Mouse (Mus musculus) olfactory bulb, adult 2 months (tissue): ENCODE measurements around the gene Tcf7l1. TPM values are rescaled to one million over a fixed set of nuclear protein-coding genes. Genes with fewer than 3 reads are reported as not detected.

Experiments used
- H3K27ac ChIP-seq: fragments of 200-500 bp; 2 replicates; pipeline ENCODE4 v1.5.1; 2012; ENCODE audit warnings: low read depth, low read length; ENCODE audit not compliant: insufficient read depth
- H3K4me1 ChIP-seq: fragments of 200-500 bp; 2 replicates; pipeline ENCODE4 v1.6.1; 2012; ENCODE audit warnings: low read length; ENCODE audit not compliant: control insufficient read depth, insufficient read depth
- H3K4me3 ChIP-seq: fragments of 200-500 bp; 2 replicates; pipeline ENCODE4 v1.5.1; 2012; ENCODE audit warnings: mild to moderate bottlenecking, low read depth, low read length, moderate library complexity; ENCODE audit not compliant: insufficient read depth
- CTCF ChIP-seq: fragments of 200-500 bp; IDR thresholded peaks from 2 replicates; pipeline ENCODE4 v1.5.1; 2012; ENCODE audit warnings: low read depth, mild to moderate bottlenecking, low read length, moderate library complexity; ENCODE audit not compliant: insufficient read depth
- POLR2A ChIP-seq: fragments of 200-500 bp; IDR thresholded peaks from 2 replicates; pipeline ENCODE4 v1.6.1; 2012; ENCODE audit warnings: mild to moderate bottlenecking, low read depth, low read length, moderate library complexity; ENCODE audit not compliant: insufficient read depth
- WGBS: fragments of 180-500 bp; shearing (Covaris S2); methylation state at CpG from one replicate; pipeline ENCODE4 v1.1.7; 2018; 5-methylcytosine and 5-hydroxymethylcytosine counted together
- polyA plus RNA-seq: library from polyadenylated mRNA; stranded (reverse); fragments of >200 nt; gene quantifications from 2 replicates; pipeline ENCODE4 v1.2.4, GENCODE M21; 2012; ENCODE audit warnings: low replicate concordance; ENCODE audit not compliant: missing spikeins, insufficient read depth, insufficient read length

Tcf7l1 gene
- polyA plus RNA-seq, 1 experiment = not detected

DNA sequence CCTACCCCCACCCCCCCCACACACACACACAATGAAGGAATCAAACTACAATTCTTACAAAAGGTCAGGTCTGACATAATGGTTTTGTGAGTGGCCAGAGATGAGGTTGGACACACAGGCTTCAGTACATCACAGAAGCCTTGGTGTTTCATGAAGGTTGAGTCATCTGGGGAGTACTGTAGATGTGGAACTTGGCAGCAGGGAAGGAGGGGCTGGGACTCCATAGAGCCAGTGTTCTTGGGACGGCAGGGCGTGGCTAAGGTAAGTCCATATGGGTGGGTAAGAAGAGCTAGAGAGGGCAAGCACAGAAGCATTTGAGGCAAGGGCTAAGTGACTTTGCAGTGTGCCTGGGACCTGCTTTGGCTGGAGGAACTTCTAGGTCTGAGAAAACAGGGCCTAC lies 185.0 kb downstream of the Tcf7l1 start:
- no peak overlapping the region for H3K4me3 ChIP-seq
- 91% methylated on average over 2 of the region's 2 CpGs for WGBS
- no peak for TF ChIP-seq CTCF
- TF ChIP-seq POLR2A = no peak
- H3K27ac ChIP-seq = no peak overlapping the region
- H3K4me1 ChIP-seq = no peaks in the 10 kb centered on the region; the same call in 1 of the 2 replicates

DNA sequence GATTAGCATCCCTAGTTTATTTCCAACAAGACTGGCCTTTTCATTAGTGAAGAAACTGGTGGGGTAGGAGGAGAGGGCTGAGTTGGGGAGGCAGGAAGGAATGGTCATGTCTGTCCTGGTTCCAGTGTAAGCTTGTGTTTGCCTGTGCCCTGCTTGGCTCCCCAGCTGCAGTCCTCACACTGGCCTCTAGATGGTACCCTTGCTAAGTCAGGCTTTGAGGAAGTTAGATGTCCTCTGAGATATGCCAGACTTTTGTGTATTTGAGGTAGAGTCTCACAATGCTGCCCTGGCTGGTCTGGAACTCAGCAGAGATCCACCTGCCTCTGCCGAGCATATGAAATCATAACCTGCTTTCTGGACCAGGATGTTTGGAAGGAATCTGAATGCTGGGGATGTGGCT lies 187.3 kb downstream of the Tcf7l1 start:
- Histone ChIP-seq H3K4me1 (peaks cover 5% of the 10 kb centered on the region), H3K4me3 (no peak overlapping the region), H3K27ac (no peak overlapping the region)
- 0 out of 2 replicates have a peak, but pooled peaks have one; percentile 37 for TF ChIP-seq CTCF
- no peak for TF ChIP-seq POLR2A
- WGBS = 38% methylated on average over 1 of the region's 1 CpGs

DNA sequence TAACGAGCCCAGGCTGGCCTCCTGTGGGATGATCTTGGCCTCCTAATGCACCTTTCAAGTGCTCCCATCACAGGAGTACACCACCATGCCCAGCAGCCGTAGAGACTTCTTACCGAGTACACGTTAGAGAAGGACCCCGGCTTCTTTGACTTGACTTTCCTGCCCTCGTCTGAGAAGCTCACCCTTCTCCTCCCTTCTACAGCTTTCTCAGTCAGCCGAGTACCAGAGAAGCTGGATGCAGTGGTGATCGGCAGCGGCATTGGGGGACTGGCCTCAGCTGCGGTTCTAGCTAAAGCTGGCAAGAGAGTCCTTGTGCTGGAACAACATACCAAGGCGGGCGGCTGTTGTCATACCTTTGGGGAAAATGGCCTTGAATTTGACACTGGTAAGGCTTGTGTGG lies 188.3 kb downstream of the Tcf7l1 start:
- WGBS = 86% methylated on average over 12 of the region's 12 CpGs
- peaks cover 5% of the 10 kb centered on the region for H3K4me1 ChIP-seq
- no peak overlapping the region for H3K27ac ChIP-seq
- TF ChIP-seq CTCF = no peak
- TF ChIP-seq POLR2A = no peak
- no peak overlapping the region for H3K4me3 ChIP-seq

DNA sequence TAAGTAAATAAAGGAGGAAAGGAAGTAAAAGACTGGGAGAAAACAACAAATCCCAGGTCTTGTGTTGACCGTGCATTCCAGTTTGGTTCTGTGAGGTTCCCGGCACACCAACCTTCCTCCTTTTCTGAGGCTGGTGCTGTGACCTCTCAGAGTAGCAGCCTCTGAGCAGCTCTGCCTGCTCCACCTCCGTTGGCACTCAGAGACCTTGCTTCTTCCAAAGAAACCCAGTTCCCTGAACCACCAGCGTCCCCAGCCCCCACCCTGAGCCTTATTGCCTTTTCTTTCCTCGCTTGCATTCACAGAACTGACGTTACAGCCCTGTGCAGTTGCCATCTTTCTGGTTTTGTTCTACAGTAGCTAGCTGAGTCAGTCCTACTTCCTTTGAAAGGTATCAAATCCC lies 188.8 kb downstream of the Tcf7l1 start:
- Histone ChIP-seq H3K4me3 (no peak overlapping the region), H3K4me1 (peaks cover 5% of the 10 kb centered on the region), H3K27ac (no peak overlapping the region)
- TF ChIP-seq CTCF (no peak), POLR2A (no peak)
- WGBS = 69% methylated on average over 6 of the region's 6 CpGs

DNA sequence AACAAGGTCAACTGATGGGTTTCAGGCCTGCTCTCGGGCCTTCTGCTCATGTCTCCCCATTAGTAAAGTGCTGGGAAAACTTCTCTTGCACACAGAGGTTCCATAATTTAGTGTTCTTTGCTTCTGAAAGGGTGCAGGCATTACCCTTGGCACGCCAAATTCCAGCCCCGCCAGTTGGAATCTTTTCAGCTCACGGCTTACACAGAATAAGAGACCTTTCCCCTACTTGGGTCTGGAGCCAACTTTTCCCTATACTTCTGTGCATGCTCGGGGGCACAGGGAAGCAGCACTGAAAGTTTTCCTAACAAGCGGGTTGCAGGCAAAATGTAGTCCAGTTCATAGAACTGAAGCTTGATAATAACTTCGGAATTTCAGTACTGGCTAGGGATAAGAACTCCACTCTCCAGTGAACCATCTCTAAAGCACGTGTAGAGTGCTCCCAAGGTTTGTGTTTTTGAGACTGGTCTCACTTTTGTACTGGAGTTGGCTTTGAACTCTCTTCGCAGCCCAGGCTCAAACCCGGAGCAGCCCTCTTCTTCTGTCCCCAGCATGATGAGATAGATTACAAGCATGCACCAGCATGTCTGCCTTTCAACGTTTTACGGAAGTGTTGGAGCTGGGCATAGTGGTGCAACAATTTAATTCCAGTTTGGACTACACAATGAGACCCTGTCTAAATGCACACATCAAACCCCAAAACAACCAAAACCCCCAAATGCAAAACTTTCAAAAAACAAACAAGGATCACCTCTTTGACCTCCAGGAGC lies 190.1 kb downstream of the Tcf7l1 start:
- WGBS = 18% methylated on average over 12 of the region's 12 CpGs
- TF ChIP-seq POLR2A = no peak
- TF ChIP-seq CTCF = no peak
- Histone ChIP-seq H3K27ac (peak overlapping the region; percentile 53; the same call in 1 of the 2 replicates), H3K4me1 (peaks cover 5% of the 10 kb centered on the region), H3K4me3 (peak overlapping the region; percentile 75)

DNA sequence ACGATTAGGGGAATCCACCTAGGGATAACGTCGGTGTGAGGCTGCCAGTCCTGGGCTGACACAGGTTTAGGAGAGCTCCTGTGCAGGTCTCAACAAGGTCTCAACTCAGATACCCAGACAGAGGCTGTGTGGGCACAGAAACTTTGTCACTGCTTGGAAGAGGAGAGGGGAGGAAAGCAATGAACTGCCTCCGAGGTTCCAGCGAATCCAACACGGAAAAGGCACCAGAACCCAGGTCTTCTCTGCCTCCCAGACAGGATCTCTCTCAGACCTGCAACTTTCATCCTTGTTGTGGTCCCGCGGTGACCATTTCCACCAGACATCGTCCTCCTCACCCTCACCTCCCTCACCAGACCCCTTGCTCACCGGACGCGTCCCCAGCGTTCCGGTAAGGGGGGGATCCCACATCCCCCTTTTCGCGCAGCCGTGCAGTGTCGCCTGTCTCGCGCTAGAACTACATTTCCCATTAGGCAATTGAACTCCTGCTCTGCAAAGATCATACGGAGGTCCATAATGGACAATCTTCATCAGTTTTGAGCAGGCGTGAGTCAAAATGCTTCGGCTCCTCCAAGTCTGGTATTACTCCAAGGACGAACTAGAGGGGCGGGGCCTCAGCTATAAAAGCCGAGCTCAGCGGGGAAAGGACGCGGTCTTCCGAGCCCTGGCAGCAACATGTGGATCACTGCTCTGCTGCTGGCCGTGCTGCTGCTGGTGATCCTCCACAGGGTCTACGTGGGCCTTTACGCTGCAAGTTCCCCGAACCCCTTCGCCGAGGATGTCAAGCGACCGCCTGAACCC lies 190.9 kb downstream of the Tcf7l1 start, which contains the start of the genes Elmod3 and Retsat:
Gene Elmod3 (minus strand): TSS at position 458 of the 798 bp plus-strand sequence.
Gene Retsat (plus strand): TSS at position 520 of the 798 bp plus-strand sequence.
- WGBS = under 1% methylated on average over 38 of the region's 38 CpGs
- Histone ChIP-seq H3K27ac (peak within 1 kb of the TSS; percentile 53), H3K4me3 (peak within 1 kb of the TSS; percentile 75), H3K4me1 (peaks cover 5% of the 10 kb centered on the region)
- TF ChIP-seq POLR2A = peak; percentile 80
- no peak for TF ChIP-seq CTCF

DNA sequence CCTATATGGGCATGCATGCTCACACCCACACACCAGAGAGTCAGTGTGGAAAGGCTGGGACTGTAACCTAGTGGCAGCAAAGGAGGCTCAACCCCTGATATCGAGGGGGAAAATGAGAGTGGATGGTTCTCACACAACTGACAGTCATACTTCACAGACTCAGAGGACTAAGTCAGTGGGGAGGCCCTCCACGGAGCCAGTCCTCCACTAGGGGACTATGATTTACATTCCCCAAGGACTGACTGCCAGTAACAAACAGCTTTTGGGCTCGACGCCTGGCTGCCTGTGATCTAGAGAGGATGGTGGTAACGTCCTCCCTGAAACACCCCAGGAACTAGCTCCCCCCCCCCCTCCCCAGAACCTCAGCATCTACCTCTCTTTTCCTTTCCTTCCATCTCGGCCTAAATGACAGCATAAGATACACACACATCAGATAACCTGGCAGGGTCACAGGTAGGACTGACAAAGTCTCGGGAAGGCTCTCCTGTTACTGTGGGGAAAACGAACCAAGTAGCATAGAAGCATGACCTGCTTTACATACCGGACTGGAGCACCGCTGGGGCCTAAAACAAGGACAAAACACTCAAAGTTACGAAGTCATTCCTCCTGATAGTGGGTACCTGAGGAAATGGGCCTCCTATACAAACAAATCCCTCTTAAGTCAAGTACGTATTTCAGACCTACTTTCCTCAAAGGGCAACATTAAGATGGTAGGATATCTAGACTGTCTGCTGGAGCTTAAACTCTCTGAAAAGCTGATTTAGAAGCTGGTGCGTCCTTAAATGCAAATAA lies 191.8 kb downstream of the Tcf7l1 start:
- H3K4me3 ChIP-seq = peak overlapping the region; percentile 75
- WGBS = 20% methylated on average over 13 of the region's 13 CpGs
- no peak for TF ChIP-seq POLR2A
- TF ChIP-seq CTCF = no peak
- H3K27ac ChIP-seq = peak overlapping the region; percentile 23
- peaks cover 5% of the 10 kb centered on the region for H3K4me1 ChIP-seq

DNA sequence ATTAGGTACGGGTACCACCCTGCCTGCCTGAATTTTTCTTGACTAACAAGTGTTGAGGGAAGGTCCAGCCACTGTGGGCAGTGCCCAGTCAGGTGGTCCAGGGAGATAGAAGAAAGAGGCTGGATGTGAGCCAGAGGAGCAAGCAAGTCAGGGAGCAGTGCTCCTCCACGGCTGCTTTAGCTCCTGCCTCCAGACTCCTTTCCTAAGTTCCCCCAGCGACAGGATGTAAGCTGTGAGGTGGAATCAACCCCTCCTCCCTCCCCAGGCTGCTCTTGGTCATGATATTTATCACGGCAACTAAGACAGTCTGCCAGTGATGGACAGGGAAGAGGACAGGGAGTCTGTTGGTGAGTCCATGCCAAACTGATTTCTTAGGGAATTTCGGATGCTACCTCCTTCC lies 195.1 kb downstream of the Tcf7l1 start:
- WGBS = 57% methylated on average over 5 of the region's 5 CpGs
- TF ChIP-seq POLR2A (no peak), CTCF (no peak)
- Histone ChIP-seq H3K27ac (no peak overlapping the region), H3K4me3 (no peak overlapping the region), H3K4me1 (peaks cover 5% of the 10 kb centered on the region)
